Mouse (Mus musculus): ENCODE data around the gene Platr17.
"Not testable (repeated sequence)": the region's sequence is repeated elsewhere in the genome, so short reads cannot be mapped to it uniquely, and the experiment has no call there.

The Platr17 gene

GRCm38 (mm10) chr17:33904835-33905234, at the start of gene Platr17:
Platr17 (plus strand) TSS chr17:33905135.
- DNase-seq (ENCODE audit: low read depth, low spot score): not testable (repeated sequence)

GRCm38 (mm10) chr17:33857816-33858215, 47.1 kb upstream of the Platr17 start:
- no peak for DNase-seq (ENCODE audit: low read depth, low spot score)

- DNase-seq (ENCODE audit: low read depth, low spot score): no peak
Observed at GRCm38 (mm10) chr17:33865330-33866030, 39.5 kb upstream of the Platr17 start.

DNA sequence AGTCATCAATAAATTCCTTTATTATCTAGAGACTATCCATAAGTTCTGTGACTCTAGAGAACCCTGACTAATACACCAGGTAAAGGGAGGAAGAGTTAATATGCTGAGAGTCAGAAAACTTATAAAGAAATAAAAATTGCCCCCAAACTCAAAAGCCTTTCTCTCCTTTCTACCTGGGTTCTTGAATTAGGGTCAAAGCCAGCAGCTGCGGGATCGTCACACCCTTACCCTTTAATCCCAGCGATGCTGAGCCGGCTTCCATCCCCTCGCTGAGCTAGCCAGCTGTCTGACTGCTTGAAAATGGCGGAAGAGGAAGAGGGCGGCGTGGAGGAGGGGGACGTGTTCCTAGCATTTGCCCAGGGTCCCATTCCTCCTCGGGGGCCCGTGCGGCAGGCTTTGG, 31.4 kb upstream of the Platr17 start, which contains the start of gene Gm7029:
Gene Gm7029 (plus strand): TSS at position 301 of the 400 bp plus-strand sequence.
- DNase-seq (ENCODE audit: low read depth, low spot score): not testable (repeated sequence)

DNA sequence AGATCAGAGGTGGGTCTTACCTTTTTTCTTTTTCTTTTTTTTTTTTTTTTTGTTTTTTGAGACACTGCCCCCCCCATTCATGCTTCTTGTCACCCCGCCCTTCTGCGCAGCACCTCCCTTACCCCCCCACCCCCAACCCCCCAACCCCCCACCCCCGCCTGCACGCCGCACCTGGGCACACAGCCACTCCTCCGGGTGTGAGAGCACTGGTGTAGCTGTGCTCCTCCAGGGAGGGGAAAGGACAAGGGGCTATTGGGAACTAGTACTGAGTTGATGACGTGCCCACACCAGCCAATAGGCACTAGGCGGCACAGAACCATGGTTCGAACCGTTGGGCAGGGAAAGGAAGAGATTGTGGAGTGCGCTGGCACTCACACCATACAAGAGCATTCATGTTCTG, 30.5 kb upstream of the Platr17 start:
- DNase-seq (ENCODE audit: low read depth, low spot score): no peak

GRCm38 (mm10) chr17:33875797-33876196, 29.1 kb upstream of the Platr17 start:
- not testable (repeated sequence) for DNase-seq (ENCODE audit: low read depth, low spot score)

GRCm38 (mm10) chr17:33884320-33884719, 20.6 kb upstream of the Platr17 start:
- not testable (repeated sequence) for DNase-seq (ENCODE audit: low read depth, low spot score)

GRCm38 (mm10) chr17:33887802-33888201, 17.1 kb upstream of the Platr17 start:
- DNase-seq (ENCODE audit: low read depth, low spot score): not testable (repeated sequence)

GRCm38 (mm10) chr17:33888230-33888629, 16.7 kb upstream of the Platr17 start:
- not testable (repeated sequence) for DNase-seq (ENCODE audit: low read depth, low spot score)

DNA sequence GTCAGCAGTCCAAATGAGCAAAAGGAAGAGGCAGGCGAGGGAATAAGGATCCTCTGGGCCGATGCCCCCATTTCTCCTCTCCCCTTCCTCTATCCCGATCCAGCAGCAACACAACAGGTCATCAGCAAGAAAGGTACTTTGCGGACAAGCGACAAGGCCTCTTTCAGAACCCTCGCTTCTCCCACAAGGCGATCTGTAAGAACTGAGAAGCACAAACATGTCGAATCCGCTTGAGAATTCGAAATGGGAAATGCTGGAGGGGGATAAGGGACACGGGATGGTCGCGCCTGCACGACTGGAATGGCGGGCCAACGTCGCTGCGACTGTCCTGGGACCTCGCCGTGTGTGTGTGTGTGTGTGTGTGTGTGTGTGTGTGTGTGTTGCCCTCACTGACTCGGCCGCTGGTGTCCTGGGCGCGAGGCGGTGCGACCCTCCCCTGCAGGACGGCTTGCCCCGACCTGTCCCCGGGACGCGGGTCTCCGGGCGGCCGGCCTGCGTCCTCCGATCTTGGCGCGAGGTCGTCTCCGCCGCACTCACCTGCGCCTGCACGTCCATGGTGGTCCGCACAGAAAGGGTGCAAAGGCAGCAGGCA, 14.9 kb upstream of the Platr17 start:
- not testable (repeated sequence) for DNase-seq (ENCODE audit: low read depth, low spot score)

DNA sequence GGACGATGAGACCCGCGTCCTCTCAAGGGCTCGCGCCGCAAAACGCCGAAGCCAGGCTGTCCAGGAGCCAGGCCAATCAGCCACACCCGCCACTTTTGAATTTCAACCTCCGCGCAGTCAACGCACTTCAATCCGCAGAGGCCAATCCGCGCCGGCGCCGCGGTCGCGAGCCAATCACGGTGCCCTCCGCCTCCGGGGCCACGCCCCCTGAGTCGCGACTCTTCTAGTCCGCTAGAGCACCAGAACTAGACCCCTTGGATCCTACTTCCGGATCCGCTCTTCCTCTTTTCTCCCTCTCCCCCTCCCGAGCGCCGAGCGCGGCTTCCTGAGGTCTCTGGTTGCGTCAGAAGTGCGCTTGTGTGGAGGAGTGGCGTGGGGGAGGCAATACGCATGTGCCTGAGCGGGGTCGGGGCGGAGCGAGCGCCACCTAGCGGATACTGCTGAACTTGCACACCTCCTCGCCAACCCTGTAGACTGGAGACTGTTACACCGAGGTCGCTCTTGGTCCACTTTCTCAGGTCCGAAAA, 14.3 kb upstream of the Platr17 start, which contains the start of gene Kifc1:
Gene Kifc1 (minus strand): TSS at position 129 of the 527 bp plus-strand sequence.
- DNase-seq (ENCODE audit: low read depth, low spot score): peak; percentile 99

GRCm38 (mm10) chr17:33891357-33891756, 13.6 kb upstream of the Platr17 start:
- no peak for DNase-seq (ENCODE audit: low read depth, low spot score)

GRCm38 (mm10) chr17:33891892-33892291, 13.0 kb upstream of the Platr17 start:
- DNase-seq (ENCODE audit: low read depth, low spot score): not testable (repeated sequence)

GRCm38 (mm10) chr17:33892429-33892828, 12.5 kb upstream of the Platr17 start:
- DNase-seq (ENCODE audit: low read depth, low spot score): no peak

- not testable (repeated sequence) for DNase-seq (ENCODE audit: low read depth, low spot score)
Observed at GRCm38 (mm10) chr17:33893011-33893410, 11.9 kb upstream of the Platr17 start.

- DNase-seq (ENCODE audit: low read depth, low spot score): no peak
Observed at GRCm38 (mm10) chr17:33897114-33897794, 7.7 kb upstream of the Platr17 start.

DNA sequence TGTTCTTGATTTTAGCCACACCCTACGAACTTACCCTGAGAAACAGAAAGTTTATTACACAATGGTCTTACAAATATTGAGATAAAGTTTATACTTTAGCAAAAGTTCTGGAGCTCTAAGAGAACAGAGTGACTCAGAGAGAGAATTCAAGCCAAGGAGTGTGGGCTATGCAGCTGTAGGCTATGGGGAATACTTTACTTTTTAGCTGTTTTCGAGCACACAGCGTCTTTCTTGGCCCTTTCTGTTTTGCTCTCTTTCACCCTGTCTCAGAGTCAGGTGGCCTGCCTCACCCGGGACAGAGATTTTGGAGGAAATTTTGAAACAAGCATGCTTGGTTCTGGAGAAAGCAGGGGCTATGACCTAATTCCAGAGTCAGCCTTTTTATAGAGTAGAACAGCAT, 6.7 kb upstream of the Platr17 start:
- not testable (repeated sequence) for DNase-seq (ENCODE audit: low read depth, low spot score)

- no peak for DNase-seq (ENCODE audit: low read depth, low spot score)
Observed at GRCm38 (mm10) chr17:33899642-33900041, 5.3 kb upstream of the Platr17 start.

- DNase-seq (ENCODE audit: low read depth, low spot score): no peak
Observed at GRCm38 (mm10) chr17:33900281-33900988, 4.5 kb upstream of the Platr17 start.

DNA sequence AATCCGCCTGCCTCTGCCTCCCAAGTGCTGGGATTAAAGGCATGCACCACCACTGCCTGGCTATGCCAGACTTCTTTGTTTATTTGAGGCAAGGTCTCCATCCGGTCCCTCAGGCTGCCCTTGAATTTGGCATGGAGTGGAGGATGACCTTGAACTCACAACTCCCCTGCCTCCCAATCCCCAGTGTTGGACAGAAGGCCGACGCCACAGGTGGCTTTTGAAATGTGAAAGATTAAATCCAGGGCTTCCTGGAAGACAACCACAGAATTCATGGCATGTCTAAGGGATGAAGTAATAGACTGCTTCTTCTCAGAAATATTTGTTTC, 4.0 kb upstream of the Platr17 start:
- no peak for DNase-seq (ENCODE audit: low read depth, low spot score)

DNA sequence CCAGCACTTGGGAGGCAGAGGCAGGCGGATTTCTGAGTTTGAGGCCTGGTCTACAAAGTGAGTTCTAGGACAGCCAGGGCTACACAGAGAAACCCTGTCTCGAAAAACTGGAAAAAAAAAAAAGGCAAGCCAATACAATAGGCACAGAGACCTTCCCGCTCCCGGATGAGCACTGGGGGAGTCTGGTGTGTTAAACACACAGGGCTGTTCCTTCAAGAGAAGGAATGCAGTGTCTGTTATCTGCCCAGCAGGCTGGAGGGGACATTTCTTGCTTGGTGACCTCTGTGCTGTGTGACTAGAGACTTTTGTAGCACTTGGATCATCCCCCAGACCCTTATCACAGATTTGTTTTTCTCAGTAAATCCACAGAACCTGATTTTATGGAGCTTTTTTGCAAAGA, 3.3 kb upstream of the Platr17 start:
- DNase-seq (ENCODE audit: low read depth, low spot score): no peak

DNA sequence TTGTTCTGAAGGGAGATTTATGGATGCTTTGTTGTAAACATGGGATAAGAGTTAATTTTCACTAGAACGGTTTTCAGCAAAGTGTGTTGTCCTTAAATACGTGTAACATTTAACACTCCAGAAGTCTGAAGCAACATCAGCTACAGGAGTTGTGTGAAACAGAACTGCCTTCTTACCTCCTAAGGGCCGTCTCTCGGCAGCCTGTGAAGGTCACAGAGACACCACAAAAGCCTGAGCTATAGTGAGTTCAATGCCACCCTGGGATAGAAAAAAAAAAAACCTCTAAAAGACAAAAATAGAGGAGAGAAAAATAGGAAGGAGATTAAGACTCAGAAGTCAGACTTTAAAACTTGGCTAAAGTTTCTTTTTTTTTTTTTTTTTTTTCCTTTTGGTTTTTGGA, 2.9 kb upstream of the Platr17 start:
- no peak for DNase-seq (ENCODE audit: low read depth, low spot score)

Measured in brain, embryonic 18.5 days (tissue).